Mouse (Mus musculus): ENCODE results near the gene Rtl8a.
"Not testable (repeated sequence)": the region's sequence is repeated elsewhere in the genome, so short reads cannot be mapped to it uniquely, and the experiment has no call there.

The Rtl8a gene

DNA sequence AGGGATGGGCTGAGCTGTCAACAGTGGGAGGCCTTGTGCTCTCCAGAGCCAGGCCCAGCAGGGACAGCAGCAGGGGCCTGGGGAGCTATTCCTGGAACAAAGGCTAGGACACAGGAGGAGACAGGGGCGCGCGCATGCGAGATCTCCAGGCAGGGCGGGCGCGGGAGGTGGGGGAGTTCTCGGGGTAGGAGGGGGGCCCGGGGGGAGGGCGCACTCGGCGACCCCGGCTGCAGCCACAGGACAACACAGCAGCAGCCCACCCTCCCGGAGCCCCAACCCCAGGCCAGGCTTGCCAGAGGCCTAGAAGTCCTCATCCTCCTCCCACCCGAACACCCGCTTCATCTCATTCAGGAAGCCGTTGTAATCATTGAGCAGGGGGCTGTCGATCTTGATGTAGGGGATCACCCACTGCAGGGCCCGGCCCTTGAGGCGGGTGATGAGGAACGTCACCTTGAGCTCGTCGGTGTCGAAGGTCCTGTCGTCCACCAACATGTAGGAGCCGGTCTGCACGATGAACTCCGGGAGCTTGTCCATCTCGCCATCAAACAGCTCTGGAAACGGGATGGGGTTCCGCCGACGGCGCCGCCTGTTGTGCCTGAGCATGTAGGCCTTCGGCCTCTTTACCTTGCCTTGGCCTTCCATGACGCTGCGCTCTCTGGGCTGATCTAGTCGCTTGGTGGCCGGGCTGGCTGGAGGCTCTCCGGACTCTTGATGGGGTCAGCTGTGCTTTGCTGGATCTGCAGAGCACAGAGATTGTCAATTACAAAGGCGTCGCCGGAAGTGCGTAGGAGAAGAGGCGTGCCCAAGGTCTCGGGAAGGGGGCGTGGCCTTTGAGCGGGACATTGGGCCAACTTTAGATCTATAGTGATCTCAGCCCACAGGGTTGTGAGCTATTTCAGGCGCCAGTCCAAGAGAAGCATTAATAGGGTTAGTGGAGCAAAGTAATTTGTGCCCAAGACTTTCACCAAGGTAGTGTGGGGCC is at the start of gene Rtl8a:
Gene Rtl8a, minus strand, starts transcription at position 703 of the 982 bp plus-strand sequence.
- DNase-seq (ENCODE audit: low spot score): peak; percentile 88

- DNase-seq (ENCODE audit: low spot score): no peak
Measured at GRCm38 (mm10) chrX:53693141-53693540, 49.7 kb upstream of the Rtl8a start.

DNA sequence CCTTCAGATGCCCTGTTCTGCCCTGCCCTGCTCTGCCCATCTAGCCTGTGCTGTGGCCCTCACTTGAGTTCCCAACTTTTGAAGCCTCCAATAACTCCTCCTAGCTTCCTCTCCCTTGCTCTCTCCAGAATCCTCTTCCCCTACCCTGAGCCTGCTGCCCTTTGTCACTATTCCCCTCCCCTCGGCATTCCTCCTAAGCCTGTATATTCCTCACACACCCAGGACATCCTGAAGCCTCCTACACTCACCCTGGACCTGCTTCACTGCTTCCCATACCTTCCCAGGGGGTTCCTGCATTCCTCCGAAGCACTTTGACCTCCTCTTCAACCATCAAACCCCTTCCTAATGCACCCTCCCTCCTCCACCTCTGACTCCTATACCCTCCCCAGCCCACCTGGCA is 48.6 kb upstream of the Rtl8a start:
- no peak for DNase-seq (ENCODE audit: low spot score)

GRCm38 (mm10) chrX:53684676-53685075 is 41.2 kb upstream of the Rtl8a start:
- not testable (repeated sequence) for DNase-seq (ENCODE audit: low spot score)

DNA sequence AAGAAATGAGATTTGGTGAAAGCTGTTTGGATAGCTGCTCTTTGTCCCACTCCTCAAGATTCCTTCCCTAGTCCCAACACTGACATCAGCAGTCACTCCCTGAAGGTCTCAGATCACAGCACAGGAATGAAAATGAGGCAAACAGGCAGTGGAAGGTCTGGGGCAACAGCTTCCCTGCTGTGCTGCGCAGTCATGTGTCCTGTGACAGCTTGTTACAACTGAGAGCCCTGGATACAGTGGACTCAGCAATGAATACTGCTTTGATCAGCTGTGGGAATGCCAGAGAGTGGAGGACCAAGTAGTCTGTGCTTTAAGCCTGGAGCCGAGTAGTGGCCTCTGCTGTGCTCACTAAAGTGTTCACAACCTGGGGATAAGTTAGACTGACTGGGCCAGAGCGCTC is 39.2 kb upstream of the Rtl8a start:
- DNase-seq (ENCODE audit: low spot score): not testable (repeated sequence)

DNA sequence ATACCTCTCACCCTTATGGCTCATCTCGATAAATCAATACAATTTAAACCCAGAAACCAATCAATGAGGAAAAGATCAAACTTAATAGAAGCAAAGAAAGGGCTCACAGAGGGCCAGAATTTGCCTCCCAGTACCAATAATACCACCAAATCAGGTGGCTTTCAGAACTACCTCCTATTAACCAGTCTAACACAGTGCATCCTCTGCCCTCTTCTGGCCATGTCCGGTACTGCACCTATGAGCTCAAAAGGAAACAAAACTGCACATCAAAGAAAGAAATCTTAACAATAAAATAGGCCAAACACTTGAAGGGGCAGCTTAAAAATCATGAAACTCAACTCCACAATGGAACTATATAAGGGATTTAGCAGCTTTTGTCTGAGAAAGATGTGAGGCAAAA is 33.5 kb upstream of the Rtl8a start:
- not testable (repeated sequence) for DNase-seq (ENCODE audit: low spot score)

DNA sequence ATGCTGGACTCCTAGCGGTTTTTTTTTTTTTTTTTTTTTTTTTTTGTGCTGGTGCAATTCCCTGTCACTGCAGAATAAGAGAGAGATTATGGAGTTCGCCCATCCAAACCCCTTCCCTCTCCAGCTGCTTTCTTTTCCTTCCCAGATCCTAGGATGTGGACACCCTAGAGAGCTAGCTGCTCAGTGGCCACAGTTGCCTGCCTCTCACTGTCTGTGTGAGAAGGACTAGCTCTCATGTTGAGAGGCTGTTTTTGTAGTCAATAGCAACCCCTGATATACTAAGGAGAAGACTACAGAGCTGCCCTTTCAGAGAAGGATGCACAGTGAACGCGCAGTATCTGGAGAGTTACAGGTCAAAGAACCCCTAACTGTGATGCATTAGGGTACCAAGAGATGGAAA is 27.2 kb upstream of the Rtl8a start:
- DNase-seq (ENCODE audit: low spot score): not testable (repeated sequence)

- peak; percentile 91 for DNase-seq (ENCODE audit: low spot score)
Measured at GRCm38 (mm10) chrX:53670294-53670693, 26.8 kb upstream of the Rtl8a start, which contains the start of gene Rtl8b. Rtl8b (minus strand) TSS chrX:53670408.

GRCm38 (mm10) chrX:53669557-53670270 is 26.2 kb upstream of the Rtl8a start:
- DNase-seq (ENCODE audit: low spot score): not testable (repeated sequence)

DNA sequence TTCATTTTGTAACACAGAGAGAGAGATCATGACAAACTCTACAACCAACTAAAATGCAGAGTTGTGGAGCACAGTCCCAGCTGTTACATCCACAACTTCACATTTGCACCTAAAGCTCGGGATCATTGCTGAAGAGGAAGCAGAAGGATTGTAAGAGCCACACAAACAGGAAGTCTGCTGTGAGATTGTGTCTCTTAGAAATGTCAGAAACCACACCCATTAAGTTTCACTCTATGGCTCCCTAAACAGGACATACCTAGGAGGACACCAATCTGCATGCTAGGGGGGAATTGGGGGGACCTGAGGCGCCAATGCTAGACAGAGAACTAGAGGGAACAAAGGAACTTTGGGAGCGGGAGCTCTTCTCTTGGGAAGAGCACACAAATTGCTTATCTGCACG is 9.4 kb upstream of the Rtl8a start:
- DNase-seq (ENCODE audit: low spot score): not testable (repeated sequence)

- DNase-seq (ENCODE audit: low spot score): no peak
Measured at GRCm38 (mm10) chrX:53645885-53646284, 2.4 kb upstream of the Rtl8a start.

DNA sequence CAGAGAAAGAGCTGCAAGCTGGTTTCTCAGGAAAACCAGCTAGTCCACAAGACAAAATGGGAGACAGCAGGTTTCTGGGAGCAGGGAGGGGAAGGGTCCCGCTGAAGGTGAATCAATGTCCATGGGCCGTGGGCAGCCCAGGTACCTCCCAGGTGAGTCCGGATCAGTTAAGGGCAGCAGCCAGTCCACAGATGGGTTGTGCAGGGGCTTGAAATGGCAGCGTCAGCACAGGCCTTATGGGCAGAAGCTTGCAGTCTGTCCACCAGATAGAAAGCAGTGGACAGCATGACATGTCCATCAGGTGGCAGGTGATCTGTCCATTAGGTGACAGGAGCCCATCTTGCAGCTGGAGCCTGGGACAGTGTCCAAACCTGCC is 890 bp downstream of the Rtl8a start:
- not testable (repeated sequence) for DNase-seq (ENCODE audit: low spot score)

- DNase-seq (ENCODE audit: low spot score): not testable (repeated sequence)
Measured at GRCm38 (mm10) chrX:53638107-53638506, 5.4 kb downstream of the Rtl8a start.

- DNase-seq (ENCODE audit: low spot score): not testable (repeated sequence)
Measured at GRCm38 (mm10) chrX:53611395-53611794, 32.1 kb downstream of the Rtl8a start.

GRCm38 (mm10) chrX:53610571-53610970 is 32.9 kb downstream of the Rtl8a start:
- DNase-seq (ENCODE audit: low spot score): peak; percentile 79

- DNase-seq (ENCODE audit: low spot score): not testable (repeated sequence)
Measured at GRCm38 (mm10) chrX:53608879-53609278, 34.6 kb downstream of the Rtl8a start, which contains the start of gene Gm14597. Gm14597 (minus strand) TSS chrX:53608979.

GRCm38 (mm10) chrX:53608122-53608813 is 35.2 kb downstream of the Rtl8a start:
- peak; percentile 12 for DNase-seq (ENCODE audit: low spot score)

- DNase-seq (ENCODE audit: low spot score): peak; percentile 72
Measured at GRCm38 (mm10) chrX:53607242-53608121, 36.0 kb downstream of the Rtl8a start, which contains the start of gene Rtl8c. Rtl8c (plus strand) TSS chrX:53608032.

GRCm38 (mm10) chrX:53606176-53606575 is 37.3 kb downstream of the Rtl8a start:
- DNase-seq (ENCODE audit: low spot score): not testable (repeated sequence)

DNA sequence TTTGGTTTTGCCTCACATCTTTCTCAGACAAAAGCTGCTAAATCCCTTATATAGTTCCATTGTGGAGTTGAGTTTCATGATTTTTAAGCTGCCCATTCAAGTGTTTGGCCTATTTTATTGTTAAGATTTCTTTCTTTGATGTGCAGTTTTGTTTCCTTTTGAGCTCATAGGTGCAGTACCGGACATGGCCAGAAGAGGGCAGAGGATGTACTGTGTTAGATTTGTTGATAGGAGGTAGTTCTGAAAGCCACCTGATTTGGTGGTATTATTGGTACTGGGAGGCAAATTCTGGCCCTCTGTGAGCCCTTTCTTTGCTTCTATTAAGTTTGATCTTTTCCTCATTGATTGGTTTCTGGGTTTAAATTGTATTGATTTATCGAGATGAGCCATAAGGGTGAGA is 43.5 kb downstream of the Rtl8a start:
- DNase-seq (ENCODE audit: low spot score): not testable (repeated sequence)

Measured in embryo, embryonic 10.5 days (tissue).